Mouse (Mus musculus) right cerebral cortex, postnatal 14 days (tissue): ENCODE measurements around the gene Scube2.

Experiments
- DNase-seq: peaks from one replicate; pipeline ENCODE4 v3.0.0; 2022

Scube2 gene

DNA sequence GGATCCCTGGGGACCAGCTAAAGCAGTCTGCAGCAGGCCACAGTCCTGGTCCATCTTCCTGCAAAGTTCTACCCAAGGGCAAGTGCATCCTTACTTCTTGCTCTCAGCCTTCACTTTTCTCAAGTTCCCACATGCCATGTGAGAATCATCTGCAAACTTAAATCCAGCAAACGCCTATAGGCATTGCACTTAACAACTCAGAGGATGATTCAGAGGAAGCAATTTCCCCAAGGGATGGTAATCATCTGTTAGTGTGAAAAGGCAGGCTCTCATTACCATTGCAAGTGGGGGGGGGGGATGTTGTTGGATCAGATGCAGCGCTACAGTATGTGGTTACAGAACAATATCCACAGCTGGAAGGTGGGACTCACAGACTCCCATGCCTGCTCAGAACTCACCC lies 70.9 kb downstream of the Scube2 start:
- no peak for DNase-seq

DNA sequence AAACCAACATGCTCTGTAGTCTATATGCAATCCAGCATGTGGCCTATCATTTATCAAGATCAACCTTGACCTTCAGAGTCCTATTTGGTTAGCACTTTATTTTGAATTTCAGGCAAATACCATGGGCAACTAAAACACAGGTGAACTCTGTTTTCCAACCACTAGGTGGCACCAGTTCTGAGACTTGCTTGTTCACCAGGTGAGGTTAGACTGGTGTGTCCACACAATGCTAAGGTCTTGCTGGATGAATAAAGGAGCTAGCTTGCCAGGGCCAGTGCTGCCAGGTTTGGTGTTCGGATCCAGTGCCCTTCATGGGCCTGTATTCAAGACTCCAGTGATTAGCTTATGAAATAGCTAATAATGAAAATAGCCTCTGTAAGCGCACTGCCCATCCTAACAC lies 72.7 kb downstream of the Scube2 start:
- peak; percentile 19 for DNase-seq

DNA sequence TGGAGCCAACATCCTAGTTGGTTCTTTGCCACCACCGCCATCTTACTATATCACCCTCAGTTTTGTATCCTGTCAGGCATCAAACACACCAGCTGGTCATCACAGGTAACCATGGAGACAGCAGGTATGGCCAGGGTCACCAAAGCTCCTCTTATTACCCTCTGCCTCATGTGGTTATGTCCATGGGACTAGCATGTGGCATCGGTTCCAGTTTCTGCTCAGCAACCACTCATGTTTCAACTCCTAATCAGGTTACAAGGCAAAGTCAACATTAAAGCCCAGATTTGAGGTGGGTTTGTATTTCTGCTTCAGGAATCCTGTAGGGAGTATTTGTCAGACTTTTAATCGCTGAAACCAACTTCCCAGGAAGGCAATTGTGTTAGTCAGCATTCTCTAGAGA lies 74.7 kb downstream of the Scube2 start:
- DNase-seq = no peak

DNA sequence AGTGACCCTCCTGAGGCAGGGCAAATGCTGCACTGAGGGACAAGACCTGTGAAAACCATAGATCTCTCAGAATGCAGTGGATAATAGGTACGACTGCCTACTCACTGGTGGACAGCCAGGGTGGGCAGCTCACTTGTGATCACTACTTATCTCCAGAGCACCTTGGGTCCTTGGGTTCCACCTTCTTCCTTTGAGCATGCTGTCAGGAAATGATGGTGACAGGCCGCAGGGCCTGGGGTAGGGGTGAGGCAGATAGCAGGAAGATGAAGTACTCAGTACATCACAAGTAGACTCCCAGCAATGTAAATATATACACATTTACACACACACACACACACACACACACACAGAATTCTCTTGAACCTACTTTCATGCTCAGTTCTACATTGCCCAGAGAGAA lies 77.6 kb downstream of the Scube2 start:
- no peak for DNase-seq

DNA sequence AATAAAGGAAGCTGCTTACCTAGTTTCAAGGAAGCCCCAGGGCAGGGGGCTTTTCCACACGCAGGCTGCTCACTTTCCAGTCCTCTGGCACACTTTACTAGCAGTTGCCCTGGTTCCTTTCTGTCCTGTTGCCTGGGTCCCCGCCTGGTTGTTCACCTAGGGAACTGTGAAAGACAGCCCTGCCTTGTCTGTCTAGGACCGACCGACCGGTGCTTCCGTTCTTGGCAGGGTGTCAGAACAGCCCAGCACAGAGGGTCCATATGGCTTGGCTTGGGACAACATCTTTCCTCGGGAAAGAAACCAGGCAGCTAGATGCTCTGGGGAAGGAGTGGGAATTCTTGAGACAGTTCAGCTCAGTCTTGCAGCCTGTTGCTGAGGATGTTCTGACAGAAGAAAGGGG lies 82.2 kb downstream of the Scube2 start:
- DNase-seq = no peak

DNA sequence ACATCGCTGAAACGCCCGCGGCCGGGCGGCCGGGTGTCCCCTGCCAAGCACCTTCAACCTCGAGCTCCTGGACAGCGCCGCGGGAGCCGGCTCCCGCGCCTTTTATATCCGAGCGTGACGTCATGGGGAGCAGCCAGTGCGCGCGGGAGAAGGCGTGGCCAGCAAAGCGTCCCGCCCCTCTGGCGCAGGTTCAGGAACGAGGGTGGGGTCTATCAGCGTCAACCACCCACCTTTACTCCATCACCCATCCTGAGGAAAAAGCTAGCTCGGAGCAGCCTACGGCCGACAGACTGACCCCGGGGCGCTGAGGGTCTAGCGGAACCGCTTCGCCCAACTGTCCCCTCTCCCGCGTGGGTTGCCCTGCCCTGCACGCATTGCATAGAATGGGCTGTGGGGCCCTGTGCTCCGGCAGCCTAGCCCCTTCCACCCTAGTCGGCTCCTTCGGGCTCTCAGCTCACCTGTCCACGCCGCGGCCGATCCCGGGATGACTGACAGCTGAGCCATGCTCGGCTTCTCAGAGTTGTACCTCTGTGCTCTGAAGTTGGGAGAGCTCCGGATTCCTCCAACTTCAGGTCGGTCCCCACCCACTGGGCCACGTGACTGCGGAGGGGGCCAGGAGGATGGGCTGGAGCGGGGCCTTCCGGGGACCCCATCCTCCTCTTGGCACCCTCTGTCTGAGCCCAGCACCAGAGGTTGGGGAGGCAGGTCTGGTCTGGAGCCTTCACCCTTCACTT lies 83.8 kb downstream of the Scube2 start, which contains the start of gene Nrip3:
TSS of gene Nrip3 (minus strand) at position 556 of the 734 bp plus-strand sequence.
- peak; percentile 84 for DNase-seq

DNA sequence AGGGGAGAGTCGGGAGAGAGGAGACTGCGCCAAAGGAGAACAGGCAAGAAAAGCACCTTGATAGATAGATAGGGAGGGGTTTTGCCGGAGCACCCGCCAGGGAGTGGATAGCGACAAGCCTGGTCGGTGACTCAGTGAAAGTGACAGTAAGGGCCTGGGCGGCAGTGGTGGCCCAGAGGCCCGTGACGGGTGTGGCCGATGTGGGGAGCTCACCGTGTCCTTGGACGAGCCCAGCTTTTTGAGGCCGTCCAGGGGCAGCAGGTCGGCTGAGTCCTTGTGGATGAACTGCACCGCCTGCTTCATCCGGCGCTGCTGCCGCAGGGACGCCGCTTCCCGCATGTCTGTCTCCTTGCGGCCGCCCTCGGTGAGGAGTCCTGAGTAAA lies 84.4 kb downstream of the Scube2 start:
- no peak for DNase-seq

DNA sequence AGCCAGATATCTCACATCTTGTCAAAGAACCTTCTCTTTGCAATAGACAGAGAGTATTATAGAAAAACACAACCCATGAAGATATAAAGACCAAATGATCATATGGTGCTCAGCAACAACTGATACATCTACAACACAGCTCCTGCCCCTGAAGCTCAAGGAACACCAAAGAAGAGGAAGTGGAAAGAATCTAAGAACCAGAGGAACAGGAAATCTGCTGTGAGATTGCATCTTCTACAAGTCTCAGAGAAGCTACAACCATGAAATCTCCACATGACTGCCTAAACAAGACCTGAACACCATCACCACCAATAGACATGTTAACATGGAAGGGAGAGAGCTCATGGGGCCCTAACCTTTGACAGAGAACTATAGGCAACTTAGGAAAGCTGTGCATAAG lies 93.2 kb downstream of the Scube2 start:
- no peak for DNase-seq

DNA sequence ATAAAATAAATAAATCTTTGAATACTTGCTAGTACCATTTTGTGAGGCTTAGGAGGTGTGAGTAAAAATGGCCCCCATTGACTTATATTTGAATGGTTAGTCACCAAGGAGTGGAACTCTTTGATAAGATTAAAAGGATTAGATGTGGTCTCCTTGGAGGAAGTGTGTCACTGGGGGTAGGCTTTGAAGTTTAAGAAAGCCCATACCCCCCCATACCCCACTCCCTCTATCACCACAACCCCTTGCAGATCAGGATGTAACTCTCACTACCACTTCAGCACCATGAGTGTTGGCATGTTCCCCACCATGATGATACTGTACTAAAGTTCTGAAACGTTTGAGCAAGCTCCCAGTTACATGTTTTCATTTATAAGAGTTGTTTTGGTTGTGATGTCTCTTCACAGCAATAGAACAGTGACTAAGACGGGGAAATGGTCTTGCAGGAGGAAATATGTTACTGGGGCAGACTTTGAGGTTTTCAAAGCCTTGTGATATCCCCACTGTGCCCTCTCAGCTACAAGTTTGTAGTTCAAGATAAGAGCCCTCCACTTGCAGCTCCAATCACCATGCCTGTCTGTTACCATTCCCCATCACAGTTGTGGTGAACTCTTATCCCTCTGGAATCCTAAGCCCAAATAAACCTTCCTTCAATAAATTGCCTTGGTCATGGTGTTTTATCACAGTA lies 96.6 kb downstream of the Scube2 start:
- no peak for DNase-seq

DNA sequence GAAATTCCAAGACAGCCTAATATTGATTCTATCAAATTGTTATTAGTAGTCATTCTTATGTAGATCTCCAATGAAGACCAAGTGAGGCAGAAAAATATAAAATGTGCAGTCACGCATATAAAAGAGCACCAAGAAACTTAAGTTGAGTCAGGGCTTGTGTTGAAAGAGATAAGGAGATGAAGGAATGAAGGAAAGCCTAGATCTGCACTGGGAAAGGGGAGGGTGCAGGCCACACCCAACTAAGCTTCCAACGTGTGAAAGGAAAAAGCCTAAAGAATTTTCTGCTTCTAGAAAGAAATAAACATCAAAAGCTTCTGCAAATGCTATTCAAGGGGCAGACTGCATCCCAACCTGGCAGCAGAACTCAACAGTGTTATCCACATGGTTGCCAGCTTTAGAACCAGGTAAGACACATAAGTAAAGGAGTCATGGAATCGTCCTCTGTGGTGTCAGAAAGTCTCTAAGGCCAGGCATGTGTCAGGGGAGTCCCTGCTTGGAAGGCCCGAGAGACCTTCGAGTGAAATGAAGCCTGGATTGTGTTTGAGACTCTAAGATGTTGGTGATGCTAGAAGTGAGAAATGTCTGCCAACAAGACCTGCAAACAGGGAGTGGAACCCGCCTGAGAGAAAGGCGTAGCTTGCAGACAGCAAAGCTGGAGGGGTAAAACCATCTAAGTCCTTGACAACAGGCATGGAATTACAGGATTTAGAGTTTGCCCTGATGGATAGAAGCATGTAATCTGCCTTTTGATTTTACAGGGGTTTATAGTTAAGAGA lies 97.7 kb downstream of the Scube2 start:
- no peak for DNase-seq

DNA sequence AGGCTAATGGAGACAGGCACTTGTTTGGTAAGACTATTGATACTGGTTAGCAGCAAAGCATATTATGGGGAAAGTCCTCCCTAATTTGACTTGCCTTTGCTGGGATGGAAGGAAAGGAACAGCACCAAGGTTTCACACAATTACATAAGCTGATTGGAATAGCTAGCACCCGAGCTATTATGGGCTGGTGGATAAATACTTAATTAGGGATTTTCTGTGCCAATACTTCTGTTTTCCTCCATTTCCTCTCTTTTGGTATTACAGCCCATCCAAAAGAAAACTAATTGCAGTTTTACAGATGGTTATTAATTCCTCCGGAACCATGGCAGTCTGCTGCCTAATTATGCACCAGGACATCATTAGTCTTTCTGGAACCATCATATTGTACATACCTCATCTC lies 101.5 kb downstream of the Scube2 start:
- no peak for DNase-seq

DNA sequence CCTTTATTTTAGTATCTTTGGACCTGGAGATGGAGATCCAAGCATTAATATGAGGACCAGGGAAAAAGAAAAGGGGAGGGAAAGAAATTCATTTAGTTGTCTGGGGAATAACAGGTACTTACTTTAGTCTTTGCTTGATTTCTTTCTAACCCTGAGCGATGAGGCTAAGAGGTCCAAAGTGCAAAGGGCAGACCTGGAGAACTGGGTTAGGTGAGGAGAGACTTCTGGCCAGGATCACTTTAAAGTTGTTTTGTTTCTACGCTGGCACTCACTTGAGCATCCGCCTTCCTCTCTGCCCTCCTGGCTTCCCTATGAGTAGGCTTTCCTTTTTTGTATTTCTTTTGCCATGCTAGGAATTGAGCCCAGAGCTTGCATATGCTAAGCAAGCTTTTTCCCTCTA lies 109.2 kb downstream of the Scube2 start:
- DNase-seq = no peak

DNA sequence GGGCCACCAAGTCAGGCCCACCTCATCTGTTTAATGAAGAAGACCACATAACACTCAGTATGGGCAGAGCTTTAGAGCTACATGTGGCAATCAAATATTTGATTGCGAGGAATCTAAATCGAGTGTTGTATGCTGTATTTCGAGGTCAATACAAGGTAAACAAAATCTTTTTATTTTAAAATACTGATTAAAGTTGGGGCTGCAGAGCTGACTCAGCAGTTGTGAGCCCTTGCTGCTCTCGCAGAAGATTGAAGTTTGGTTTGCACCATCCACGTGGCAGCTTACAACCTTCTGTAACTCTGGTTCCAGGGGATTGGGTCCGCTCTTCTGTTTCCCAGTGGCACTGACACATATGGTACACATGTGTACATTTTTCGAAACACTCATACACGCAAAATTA lies 111.4 kb downstream of the Scube2 start:
- DNase-seq = no peak

DNA sequence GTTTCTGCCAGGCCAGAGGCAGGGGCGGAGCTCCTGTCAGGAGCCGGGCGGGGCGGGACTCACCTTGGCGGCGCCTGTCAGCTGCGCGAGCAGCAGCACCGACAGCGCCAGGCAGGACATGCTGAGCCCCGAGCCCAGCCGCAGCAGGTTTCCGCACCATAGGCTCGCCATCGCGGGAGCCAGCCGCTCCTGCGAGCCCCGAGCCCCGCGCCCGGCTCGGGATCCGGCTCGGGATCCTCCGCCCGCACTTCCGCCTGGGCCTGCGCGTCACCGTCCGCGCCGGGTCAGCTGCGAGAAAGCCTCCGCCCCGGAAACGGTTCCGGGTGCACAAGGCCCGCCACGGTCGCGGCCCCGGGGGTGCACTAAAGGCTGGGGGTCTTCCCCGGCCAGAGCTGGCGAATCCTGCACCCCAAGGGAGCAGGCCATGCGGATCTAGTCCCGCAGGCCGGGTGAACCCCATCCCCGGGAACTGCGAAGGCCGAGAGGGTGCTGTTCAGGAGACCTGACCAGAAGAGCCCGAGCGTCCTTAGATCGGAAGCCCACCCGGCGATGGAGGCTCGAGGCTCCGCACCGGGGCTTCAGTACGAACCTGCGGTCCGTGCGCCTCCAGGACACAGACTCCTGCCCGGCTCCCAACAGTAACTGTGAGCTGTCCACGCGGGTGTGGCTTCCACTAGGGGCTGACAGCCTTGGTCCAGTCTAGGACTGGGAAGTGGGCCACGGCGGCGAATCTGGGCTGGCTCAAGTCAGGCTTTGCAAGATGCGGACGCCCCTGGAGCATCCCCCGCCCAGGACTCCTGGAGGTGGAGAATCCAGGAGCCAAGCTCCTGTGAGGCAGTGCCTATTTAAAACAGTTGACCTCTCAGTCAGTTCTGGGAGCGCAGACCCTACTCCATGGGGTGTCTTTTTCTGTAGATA lies 113.2 kb downstream of the Scube2 start, which contains the start of gene Tmem9b:
TSS of gene Tmem9b (minus strand) at position 868 of the 918 bp plus-strand sequence.
- peak; percentile 84 for DNase-seq

DNA sequence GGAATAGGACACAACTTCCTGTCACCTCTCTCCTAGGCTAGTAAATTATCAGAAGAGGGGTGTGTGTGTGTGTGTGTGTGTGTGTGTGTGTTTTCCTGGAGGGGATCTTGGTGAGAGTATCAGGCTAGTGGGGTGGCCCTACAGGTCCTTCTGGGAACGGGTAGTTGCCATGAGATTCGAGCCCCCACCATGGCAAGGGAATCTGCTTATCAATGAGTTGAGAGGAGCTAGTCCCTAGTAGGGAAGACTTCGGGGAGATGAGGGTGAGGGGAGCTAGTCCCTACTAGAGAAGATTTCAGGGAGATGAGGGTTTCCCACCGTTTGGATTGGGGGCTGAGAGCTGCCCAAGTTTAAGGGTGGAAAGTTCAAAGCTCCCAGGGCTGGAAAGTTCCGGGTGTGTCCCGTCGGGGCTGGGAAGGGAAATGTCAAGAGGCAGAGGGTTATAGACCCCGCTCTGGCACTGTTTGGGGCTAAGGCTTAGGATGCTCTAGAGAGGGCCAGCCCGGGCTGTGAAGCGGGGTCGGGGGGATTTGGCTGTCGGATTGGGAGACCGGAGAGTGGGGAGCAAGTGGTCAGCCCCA lies 114.0 kb downstream of the Scube2 start:
- DNase-seq = no peak
